Mouse (Mus musculus) olfactory bulb, adult 2 months (tissue): ENCODE data around the gene 4930550C14Rik.

Experiments
- CTCF ChIP-seq: fragments of 200-500 bp; IDR thresholded peaks from 2 replicates; pipeline ENCODE4 v1.5.1; 2012; ENCODE audit warnings: low read depth, mild to moderate bottlenecking, low read length, moderate library complexity; ENCODE audit not compliant: insufficient read depth
- POLR2A ChIP-seq: fragments of 200-500 bp; IDR thresholded peaks from 2 replicates; pipeline ENCODE4 v1.6.1; 2012; ENCODE audit warnings: mild to moderate bottlenecking, low read depth, low read length, moderate library complexity; ENCODE audit not compliant: insufficient read depth

- TF ChIP-seq CTCF (no peak), POLR2A (no peak)
These were observed 17.9 kb upstream of the 4930550C14Rik start, which contains the start of gene Kdelc2 for GRCm38 (mm10) chr9:53383951-53384866.
